Mouse (Mus musculus): ENCODE measurements around the gene Man1c1.

DNA sequence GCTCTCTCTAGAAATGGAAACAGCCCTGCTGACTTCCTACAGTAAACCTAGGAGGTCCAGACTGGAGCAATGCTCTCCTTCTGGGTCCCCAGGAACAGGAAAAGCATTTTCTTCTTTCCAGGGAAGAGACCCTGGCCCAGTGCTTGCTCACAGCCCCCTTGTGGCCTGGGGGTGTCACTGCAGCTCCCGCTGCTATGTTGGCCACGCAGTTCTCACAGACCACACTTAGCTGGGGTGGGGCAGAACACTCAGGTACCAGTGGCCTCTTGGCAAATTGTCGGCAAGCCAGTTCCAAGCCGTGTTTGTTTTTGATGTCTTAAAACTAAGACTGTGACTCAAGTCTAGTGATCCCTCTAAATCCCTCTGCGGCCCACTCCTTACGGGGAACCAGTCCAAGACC lies 2.2 kb downstream of the Man1c1 start:
- TF ChIP-seq POLR2A (IDR thresholded peaks at IDR 0.05; ENCODE audit: low read depth, low read length) (no peak), CTCF (IDR thresholded peaks at IDR 0.05; ENCODE audit: borderline replicate concordance, insufficient read depth, low read length) (peak; percentile 86)
